Mouse (Mus musculus) layer of hippocampus, adult 11-12 months (tissue): ENCODE data around the gene N4bp3.
"Not testable (repeated sequence)": the region's sequence is repeated elsewhere in the genome, so short reads cannot be mapped to it uniquely, and the experiment has no call there.

Experiments
- DNase-seq: peaks from one replicate; pipeline ENCODE4 v3.0.0; 2022; ENCODE audit warnings: low spot score

The N4bp3 gene

GRCm38 (mm10) chr11:51627907-51628306 is 22.7 kb downstream of the N4bp3 start:
- peak; percentile 57 for DNase-seq

GRCm38 (mm10) chr11:51627425-51627824 is 23.2 kb downstream of the N4bp3 start:
- peak; percentile 56 for DNase-seq

GRCm38 (mm10) chr11:51625187-51625820 is 25.3 kb downstream of the N4bp3 start:
- DNase-seq = no peak

- DNase-seq = peak; percentile 68
Observed at GRCm38 (mm10) chr11:51622971-51623491, 27.6 kb downstream of the N4bp3 start.

GRCm38 (mm10) chr11:51621776-51622175 is 28.9 kb downstream of the N4bp3 start:
- no peak for DNase-seq

- no peak for DNase-seq
Observed at GRCm38 (mm10) chr11:51620084-51620483, 30.6 kb downstream of the N4bp3 start.

GRCm38 (mm10) chr11:51619409-51620060 is 31.1 kb downstream of the N4bp3 start, which contains the start of gene Nhp2:
Nhp2 (plus strand) TSS chr11:51619735.
- DNase-seq = peak; percentile 96

GRCm38 (mm10) chr11:51618894-51619408 is 31.7 kb downstream of the N4bp3 start:
- no peak for DNase-seq

GRCm38 (mm10) chr11:51617693-51618092 is 32.9 kb downstream of the N4bp3 start:
- peak; percentile 80 for DNase-seq

- DNase-seq = not testable (repeated sequence)
Observed at GRCm38 (mm10) chr11:51616113-51616512, 34.5 kb downstream of the N4bp3 start.

- DNase-seq = peak; percentile 42
Observed at GRCm38 (mm10) chr11:51615601-51616000, 35.0 kb downstream of the N4bp3 start.

- DNase-seq = no peak
Observed at GRCm38 (mm10) chr11:51615129-51615528, 35.5 kb downstream of the N4bp3 start.

GRCm38 (mm10) chr11:51614256-51614655 is 36.4 kb downstream of the N4bp3 start:
- no peak for DNase-seq

- not testable (repeated sequence) for DNase-seq
Observed at GRCm38 (mm10) chr11:51609940-51610339, 40.7 kb downstream of the N4bp3 start.

GRCm38 (mm10) chr11:51609266-51609909 is 41.3 kb downstream of the N4bp3 start:
- DNase-seq = no peak

- DNase-seq = no peak
Observed at GRCm38 (mm10) chr11:51607096-51607738, 43.4 kb downstream of the N4bp3 start.

GRCm38 (mm10) chr11:51606447-51607095 is 44.1 kb downstream of the N4bp3 start, which contains the start of gene Hnrnpab:
Hnrnpab (minus strand) TSS chr11:51606847.
- DNase-seq = peak; percentile 99

GRCm38 (mm10) chr11:51605602-51606446 is 44.8 kb downstream of the N4bp3 start:
- peak; percentile 79 for DNase-seq

GRCm38 (mm10) chr11:51602253-51602652 is 48.4 kb downstream of the N4bp3 start:
- no peak for DNase-seq

- no peak for DNase-seq
Observed at GRCm38 (mm10) chr11:51597553-51597952, 53.1 kb downstream of the N4bp3 start.
